Mouse (Mus musculus): ENCODE data around the gene Robo2. TPM values are rescaled to one million over a fixed set of nuclear protein-coding genes. Genes with fewer than 3 reads are reported as not detected.

Robo2 gene
- polyA plus RNA-seq, 1 experiment from 2014 or later: 60.7 TPM

GRCm38 (mm10) chr16:73881911-73882310 lies 529.7 kb downstream of the Robo2 start:
- Histone ChIP-seq H3K36me3 (no peaks in the 10 kb centered on the region), H3K9ac (replicated peaks) (no peak overlapping the region), H3K27ac (replicated peaks) (no peak overlapping the region), H3K27me3 (no peaks in the 10 kb centered on the region), H3K4me2 (replicated peaks) (no peak overlapping the region), H3K4me1 (no peaks in the 10 kb centered on the region), H3K4me3 (no peak overlapping the region), H3K9me3 (no peaks in the 10 kb centered on the region)
- WGBS: 42% methylated on average over 1 of the region's 1 CpGs
- ATAC-seq (ENCODE audit: low FRiP score, low read depth): no peak

GRCm38 (mm10) chr16:73877973-73878372 lies 533.7 kb downstream of the Robo2 start:
- no peak for ATAC-seq (ENCODE audit: low FRiP score, low read depth)
- H3K9ac ChIP-seq (replicated peaks): no peak overlapping the region
- H3K9me3 ChIP-seq: no peaks in the 10 kb centered on the region
- no peak overlapping the region for H3K4me3 ChIP-seq
- H3K27ac ChIP-seq (replicated peaks): no peak overlapping the region
- H3K4me2 ChIP-seq (replicated peaks): no peak overlapping the region
- no peaks in the 10 kb centered on the region for H3K4me1 ChIP-seq
- no peaks in the 10 kb centered on the region for H3K27me3 ChIP-seq
- WGBS: 81% methylated on average over 3 of the region's 3 CpGs
- H3K36me3 ChIP-seq: no peaks in the 10 kb centered on the region

- Histone ChIP-seq H3K4me3 (no peak overlapping the region), H3K4me1 (no peaks in the 10 kb centered on the region), H3K27ac (replicated peaks) (no peak overlapping the region), H3K36me3 (no peaks in the 10 kb centered on the region), H3K27me3 (no peaks in the 10 kb centered on the region), H3K9ac (replicated peaks) (no peak overlapping the region), H3K4me2 (replicated peaks) (no peak overlapping the region), H3K9me3 (no peaks in the 10 kb centered on the region)
- 74% methylated on average over 2 of the region's 2 CpGs for WGBS
- no peak for ATAC-seq (ENCODE audit: low FRiP score, low read depth)
Measured at GRCm38 (mm10) chr16:73874991-73875390, 536.6 kb downstream of the Robo2 start.

GRCm38 (mm10) chr16:73873828-73874558 lies 537.6 kb downstream of the Robo2 start:
- no peak overlapping the region for H3K4me2 ChIP-seq (replicated peaks)
- no peaks in the 10 kb centered on the region for H3K4me1 ChIP-seq
- H3K27ac ChIP-seq (replicated peaks): no peak overlapping the region
- no peaks in the 10 kb centered on the region for H3K27me3 ChIP-seq
- no peak overlapping the region for H3K9ac ChIP-seq (replicated peaks)
- ATAC-seq (ENCODE audit: low FRiP score, low read depth): no peak
- H3K36me3 ChIP-seq: no peaks in the 10 kb centered on the region
- no peaks in the 10 kb centered on the region for H3K9me3 ChIP-seq
- no peak overlapping the region for H3K4me3 ChIP-seq
- 93% methylated on average over 5 of the region's 5 CpGs for WGBS

- Histone ChIP-seq H3K4me3 (no peak overlapping the region), H3K27ac (replicated peaks) (no peak overlapping the region), H3K4me2 (replicated peaks) (no peak overlapping the region), H3K27me3 (no peaks in the 10 kb centered on the region), H3K36me3 (no peaks in the 10 kb centered on the region), H3K4me1 (no peaks in the 10 kb centered on the region), H3K9me3 (no peaks in the 10 kb centered on the region), H3K9ac (replicated peaks) (no peak overlapping the region)
- ATAC-seq (ENCODE audit: low FRiP score, low read depth): no peak
- 81% methylated on average over 5 of the region's 5 CpGs for WGBS
Measured at GRCm38 (mm10) chr16:73870296-73870695, 541.3 kb downstream of the Robo2 start.

- H3K4me3 ChIP-seq: no peak overlapping the region
- H3K27me3 ChIP-seq: no peaks in the 10 kb centered on the region
- no peak overlapping the region for H3K4me2 ChIP-seq (replicated peaks)
- H3K9ac ChIP-seq (replicated peaks): no peak overlapping the region
- WGBS: 90% methylated on average over 7 of the region's 7 CpGs
- peaks cover 5% of the 10 kb centered on the region; the same call in 1 of the 2 replicates for H3K4me1 ChIP-seq
- H3K36me3 ChIP-seq: no peaks in the 10 kb centered on the region
- no peaks in the 10 kb centered on the region for H3K9me3 ChIP-seq
- no peak for ATAC-seq (ENCODE audit: low FRiP score, low read depth)
- H3K27ac ChIP-seq (replicated peaks): no peak overlapping the region
Measured at GRCm38 (mm10) chr16:73869527-73870212, 542.0 kb downstream of the Robo2 start.

GRCm38 (mm10) chr16:73864625-73865024 lies 547.0 kb downstream of the Robo2 start:
- Histone ChIP-seq H3K27me3 (no peaks in the 10 kb centered on the region), H3K9ac (replicated peaks) (no peak overlapping the region), H3K4me3 (no peak overlapping the region), H3K4me2 (replicated peaks) (no peak overlapping the region; the same call in 1 of the 2 replicates), H3K27ac (replicated peaks) (0 out of 2 replicates have a peak overlapping the region, but pooled peaks have one; percentile 20), H3K36me3 (no peaks in the 10 kb centered on the region), H3K4me1 (peaks cover 17% of the 10 kb centered on the region; the same call in 1 of the 2 replicates), H3K9me3 (no peaks in the 10 kb centered on the region)
- 35% methylated on average over 9 of the region's 9 CpGs for WGBS
- ATAC-seq (ENCODE audit: low FRiP score, low read depth): 0 out of 2 replicates have a peak, but pooled peaks have one; percentile 56

GRCm38 (mm10) chr16:73863748-73864147 lies 547.9 kb downstream of the Robo2 start:
- ATAC-seq (ENCODE audit: low FRiP score, low read depth): 0 out of 2 replicates have a peak, but pooled peaks have one; percentile 12
- no peak overlapping the region for H3K4me2 ChIP-seq (replicated peaks)
- no peak overlapping the region; the same call in 1 of the 2 replicates for H3K27ac ChIP-seq (replicated peaks)

GRCm38 (mm10) chr16:73858717-73859116 lies 552.9 kb downstream of the Robo2 start:
- H3K27ac ChIP-seq (replicated peaks): no peak overlapping the region
- H3K9ac ChIP-seq (replicated peaks): no peak overlapping the region
- no peaks in the 10 kb centered on the region for H3K9me3 ChIP-seq
- 77% methylated on average over 2 of the region's 2 CpGs for WGBS
- no peaks in the 10 kb centered on the region for H3K36me3 ChIP-seq
- H3K27me3 ChIP-seq: no peaks in the 10 kb centered on the region
- no peak overlapping the region for H3K4me3 ChIP-seq
- no peak; the same call in 1 of the 2 replicates for ATAC-seq (ENCODE audit: low FRiP score, low read depth)
- 0 out of 2 replicates have a peak, but pooled peaks cover 6% of the 10 kb centered on the region for H3K4me1 ChIP-seq
- no peak overlapping the region for H3K4me2 ChIP-seq (replicated peaks)

More at GRCm38 (mm10) chr16:73863748-73864147, 547.9 kb downstream of the Robo2 start:
- no peaks in the 10 kb centered on the region for H3K9me3 ChIP-seq
- H3K27me3 ChIP-seq: no peaks in the 10 kb centered on the region
- H3K9ac ChIP-seq (replicated peaks): no peak overlapping the region
- peaks cover 17% of the 10 kb centered on the region; the same call in 1 of the 2 replicates for H3K4me1 ChIP-seq
- no peaks in the 10 kb centered on the region for H3K36me3 ChIP-seq
- 0% methylated on average over 3 of the region's 3 CpGs for WGBS
- H3K4me3 ChIP-seq: no peak overlapping the region

GRCm38 (mm10) chr16:73855821-73856220 lies 555.8 kb downstream of the Robo2 start:
- H3K4me1 ChIP-seq: no peaks in the 10 kb centered on the region
- no peaks in the 10 kb centered on the region for H3K27me3 ChIP-seq
- no peak overlapping the region for H3K4me3 ChIP-seq
- no peak overlapping the region for H3K9ac ChIP-seq (replicated peaks)
- 90% methylated on average over 3 of the region's 3 CpGs for WGBS
- H3K9me3 ChIP-seq: no peaks in the 10 kb centered on the region
- ATAC-seq (ENCODE audit: low FRiP score, low read depth): no peak
- no peak overlapping the region for H3K27ac ChIP-seq (replicated peaks)
- H3K4me2 ChIP-seq (replicated peaks): no peak overlapping the region
- no peaks in the 10 kb centered on the region for H3K36me3 ChIP-seq

Data from midbrain, embryonic 12.5 days (tissue).